Mouse (Mus musculus) frontal cortex, adult 2 months (tissue): ENCODE measurements at regions not wholly inside any gene's neighbourhood (a gene's known extent, or its start where the extent isn't known, plus 50 kb on each side); places are given as distances from the start of the nearest gene placed in this dataset.

ENCODE experiments used
- DNase-seq, 2 experiments: peaks; one replicate each; pipeline ENCODE4 v3.0.0; 2022; ENCODE audit warnings: low spot score in 1 of 2; ENCODE audit errors: extremely low spot score in 1 of 2

DNA sequence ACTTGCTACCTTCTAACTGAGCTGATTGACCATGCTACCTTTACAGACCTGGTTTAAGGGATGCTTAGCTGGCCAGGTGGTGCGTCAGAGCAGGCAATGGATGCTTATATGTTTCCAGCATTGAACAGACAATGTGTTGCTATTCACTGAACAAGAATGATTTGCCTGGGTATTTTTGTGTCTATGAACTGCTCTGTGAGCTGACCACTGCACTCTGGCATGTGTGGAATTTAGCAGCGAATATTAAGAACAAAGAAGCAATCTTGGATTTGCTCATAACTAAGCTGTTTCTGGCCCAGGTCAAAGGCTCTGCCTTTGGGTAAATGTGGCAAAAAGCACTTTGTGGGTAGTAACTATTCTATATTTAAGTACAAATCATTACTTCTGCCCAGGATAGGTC is 58.3 kb upstream of the Ccdc39 start:
- no peak for DNase-seq

DNA sequence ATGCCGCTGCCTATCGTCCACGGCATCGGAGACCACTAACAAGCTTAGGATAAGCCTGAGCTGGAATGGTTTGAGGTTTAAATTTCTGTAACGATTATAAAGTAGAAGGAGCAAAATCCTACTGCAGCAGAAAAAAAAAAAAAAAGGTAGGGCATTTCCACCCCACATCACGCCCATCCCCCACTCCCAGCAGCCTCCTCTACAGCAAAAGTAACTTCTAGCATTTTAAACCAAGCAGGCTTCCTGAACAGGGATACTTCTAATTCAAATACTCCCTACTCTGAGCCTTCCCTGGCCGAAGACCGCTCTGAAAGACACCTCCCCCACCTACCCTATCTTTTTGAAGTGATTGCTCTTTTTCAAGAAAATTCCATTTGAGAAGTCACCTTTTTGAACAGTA is 59.2 kb upstream of the Ccdc39 start:
- DNase-seq = no peak

DNA sequence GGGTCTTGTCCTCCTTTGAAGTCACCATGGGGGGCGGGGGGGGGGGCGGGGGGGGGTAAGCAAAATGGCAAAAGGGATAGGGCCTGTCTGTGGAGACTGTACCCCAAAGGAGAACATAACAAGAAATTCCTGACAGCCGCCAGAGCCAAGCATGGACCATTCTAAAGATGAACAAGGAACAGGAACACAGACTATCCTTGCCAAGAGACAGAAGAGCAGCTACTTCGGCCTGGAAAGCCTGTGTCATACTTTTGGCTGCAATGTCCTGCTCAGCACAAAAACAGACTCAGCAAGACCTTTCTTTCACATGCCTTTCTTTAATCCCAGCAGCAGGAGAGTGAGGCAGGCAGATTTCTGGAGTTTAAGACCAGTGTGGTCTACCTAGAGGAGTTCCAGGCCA is 59.7 kb upstream of the Ccdc39 start:
- no peak for DNase-seq

DNA sequence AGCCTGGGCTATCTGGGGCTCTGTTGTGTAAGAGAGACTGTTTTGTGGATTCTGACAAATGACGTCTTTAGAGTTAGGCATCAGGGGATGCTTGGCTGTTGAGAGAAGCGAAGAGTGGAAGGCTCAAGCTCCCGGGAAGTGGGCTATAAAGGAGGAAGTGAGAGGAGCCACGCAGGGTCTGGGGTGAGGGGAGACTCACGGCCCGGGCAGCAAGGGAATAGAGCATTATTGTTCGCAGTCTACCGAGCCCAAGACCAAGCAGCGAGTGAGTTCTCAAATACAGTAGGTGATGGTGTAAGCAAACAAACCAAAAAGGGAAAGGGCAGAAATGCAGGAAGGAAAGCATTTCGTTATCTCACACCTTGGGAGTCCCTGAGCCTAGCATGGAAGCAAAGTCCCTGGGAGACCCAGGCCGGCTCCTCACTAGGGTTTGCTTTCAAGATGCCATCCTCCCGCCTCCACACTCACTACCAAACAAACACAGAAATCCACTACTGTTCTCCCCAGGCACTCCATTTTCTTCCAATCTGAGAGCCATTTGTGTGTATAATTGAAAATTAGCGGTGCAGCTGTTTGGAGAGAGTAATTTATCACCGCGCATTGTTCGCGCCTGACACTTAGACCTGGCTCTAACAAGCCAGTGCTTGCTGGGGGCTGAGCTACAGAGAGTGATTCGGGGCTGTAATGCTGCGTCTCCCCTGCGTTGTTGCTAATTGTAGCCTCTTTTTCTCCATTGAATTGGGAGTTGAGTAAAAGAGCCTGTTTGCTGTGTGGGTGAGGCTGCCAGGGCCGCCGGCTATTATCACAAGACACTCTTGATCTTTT is 61.0 kb upstream of the Ccdc39 start:
- DNase-seq = peak in 1 of 2 experiments; percentile 11

DNA sequence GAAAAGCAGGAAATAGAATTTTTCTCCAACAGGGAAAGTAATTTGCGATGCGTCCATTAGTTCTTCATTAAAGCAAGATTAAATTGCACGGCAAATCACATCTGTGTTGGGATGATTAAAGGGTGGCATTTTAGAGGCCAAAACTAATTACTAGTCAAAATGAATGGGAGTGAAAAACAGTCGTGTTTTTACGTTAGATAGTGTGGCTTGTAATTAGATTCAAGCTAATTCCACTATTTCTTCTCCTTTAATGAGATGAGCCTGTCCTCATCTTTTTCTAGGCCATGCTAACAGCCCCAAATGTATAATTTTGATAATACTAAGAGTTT is 61.5 kb upstream of the Ccdc39 start:
- no peak for DNase-seq

DNA sequence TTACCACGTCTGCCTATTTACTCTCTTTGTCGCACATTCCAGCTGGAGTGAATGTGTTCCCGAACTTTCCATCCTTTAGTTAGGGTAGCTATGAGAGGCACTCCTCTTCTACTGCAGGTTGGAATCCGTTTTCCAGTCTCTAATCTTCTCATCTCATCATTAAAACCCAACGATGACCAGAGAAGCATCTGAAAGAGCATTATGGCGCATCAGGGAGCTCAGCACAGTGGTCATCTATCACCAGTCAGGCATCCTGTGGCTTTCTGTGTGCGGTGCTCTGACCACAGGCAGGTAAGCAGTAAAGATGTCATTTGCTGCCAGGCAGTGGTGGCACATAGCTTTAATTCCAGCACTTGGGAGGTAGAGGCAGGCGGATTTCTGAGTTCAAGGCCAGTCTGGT is 63.0 kb upstream of the Ccdc39 start:
- DNase-seq = no peak

DNA sequence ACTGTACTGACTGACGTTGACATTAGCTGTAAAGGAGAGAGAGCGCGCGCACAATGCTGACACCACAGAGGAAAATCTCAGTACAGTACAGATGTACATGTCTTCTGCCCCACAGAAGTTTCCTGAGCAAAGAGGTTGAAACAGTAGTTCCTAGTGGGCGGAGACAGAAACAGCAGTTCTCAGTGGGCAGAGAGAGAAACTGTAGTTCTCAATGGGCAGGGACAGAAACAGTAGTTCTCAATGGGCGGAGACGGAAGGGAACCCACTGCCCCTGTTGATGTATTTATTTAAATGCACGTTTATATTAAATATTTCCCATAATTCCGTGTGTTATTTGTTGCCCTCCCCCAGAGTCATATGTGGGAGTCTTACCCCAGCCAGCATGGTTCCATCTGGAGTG is 67.4 kb upstream of the Ccdc39 start:
- no peak for DNase-seq

DNA sequence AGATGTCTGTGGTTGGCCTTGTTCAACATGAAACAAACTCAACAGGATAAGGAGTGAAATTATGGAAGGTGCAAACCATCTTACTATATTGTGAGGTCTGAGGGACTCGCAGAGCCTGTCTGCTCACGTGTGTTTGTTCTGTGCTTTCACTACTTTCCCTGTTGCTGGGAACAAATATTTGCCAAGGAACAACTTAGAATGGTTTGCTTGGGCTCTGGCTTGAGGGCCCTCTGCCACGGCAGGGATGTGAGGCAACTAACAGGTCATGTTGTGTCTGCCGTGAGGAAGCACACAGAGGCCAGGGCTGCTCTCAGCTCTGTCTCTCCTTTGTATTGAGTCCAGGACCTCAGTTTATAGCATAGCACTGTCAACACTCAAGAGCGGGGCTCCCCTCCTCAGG is 69.4 kb upstream of the Ccdc39 start:
- no peak for DNase-seq

DNA sequence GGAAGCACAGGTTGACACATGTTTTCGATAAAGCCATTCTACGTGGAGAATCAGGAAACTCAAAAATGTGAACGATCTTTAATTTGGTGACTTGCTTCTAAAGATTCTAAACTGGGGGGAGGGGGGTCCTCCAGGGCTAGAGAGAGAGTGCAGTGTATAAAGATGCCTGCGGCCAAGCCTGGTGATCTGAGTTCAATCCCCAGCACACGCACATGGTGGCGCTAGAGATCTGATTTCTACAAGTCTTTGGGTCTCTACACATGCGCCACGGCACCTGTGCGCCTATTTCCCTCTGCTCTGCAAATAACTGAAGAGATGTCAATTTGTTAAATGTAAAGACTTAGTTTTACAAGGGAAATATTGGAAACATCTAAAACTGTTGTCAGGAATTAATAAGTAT is 70.3 kb upstream of the Ccdc39 start:
- no peak for DNase-seq

DNA sequence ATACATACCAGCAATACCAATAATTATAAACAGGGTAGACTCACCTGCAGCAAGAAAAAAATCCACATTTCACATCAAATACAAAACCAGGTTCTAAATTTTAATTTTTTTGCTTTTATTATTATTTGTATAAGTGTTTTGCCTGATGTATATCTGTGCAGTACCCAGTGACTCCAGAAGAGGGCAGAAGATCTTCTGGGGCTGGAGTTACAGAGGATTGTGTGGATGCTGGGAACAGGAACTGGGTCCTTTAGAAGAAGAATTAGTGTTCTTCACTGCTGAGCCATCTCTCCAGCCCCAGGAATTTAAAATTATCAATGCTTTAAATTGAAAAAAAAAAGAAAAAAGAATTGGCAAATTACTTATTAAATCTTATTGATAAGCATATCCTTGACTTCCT is 71.7 kb upstream of the Ccdc39 start:
- no peak for DNase-seq

DNA sequence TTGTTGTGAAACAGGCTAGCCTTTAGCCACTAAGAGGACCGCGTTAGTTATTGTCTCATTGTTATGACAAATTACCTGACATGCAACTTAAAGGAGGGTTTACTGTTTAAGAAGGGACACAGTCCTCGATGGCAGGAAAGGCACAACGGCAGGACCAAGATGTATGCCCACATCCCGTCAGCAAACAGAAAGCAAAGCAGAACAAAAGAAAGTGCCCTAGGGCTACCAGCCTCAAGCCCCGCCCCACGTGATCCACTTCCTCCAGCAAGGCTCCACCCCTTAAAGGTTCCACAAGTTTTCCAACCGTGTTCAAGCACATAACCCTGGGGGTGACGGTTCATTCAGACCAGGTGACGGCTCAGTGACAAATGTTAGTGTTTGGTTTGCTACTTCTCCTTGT is 72.2 kb upstream of the Ccdc39 start:
- DNase-seq = no peak

DNA sequence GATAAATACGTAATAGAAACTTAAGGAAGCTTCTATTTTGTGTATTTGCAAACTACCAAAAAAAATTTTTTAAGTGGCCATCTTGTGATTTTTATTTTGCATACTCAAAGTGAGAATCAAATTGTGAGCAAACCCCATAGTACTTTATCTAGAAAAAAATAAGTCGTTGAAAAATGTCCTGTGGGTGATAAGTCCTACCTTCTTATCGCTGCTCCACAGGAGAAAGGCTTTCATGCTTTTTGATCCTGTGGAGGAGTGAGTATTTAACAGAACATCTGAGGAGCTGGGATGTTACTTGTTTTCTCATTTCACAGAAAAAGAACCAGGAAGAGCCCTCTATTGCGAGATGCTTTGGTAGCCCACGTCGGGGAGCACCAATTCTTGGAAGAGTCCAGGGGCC is 72.7 kb upstream of the Ccdc39 start:
- no peak for DNase-seq

DNA sequence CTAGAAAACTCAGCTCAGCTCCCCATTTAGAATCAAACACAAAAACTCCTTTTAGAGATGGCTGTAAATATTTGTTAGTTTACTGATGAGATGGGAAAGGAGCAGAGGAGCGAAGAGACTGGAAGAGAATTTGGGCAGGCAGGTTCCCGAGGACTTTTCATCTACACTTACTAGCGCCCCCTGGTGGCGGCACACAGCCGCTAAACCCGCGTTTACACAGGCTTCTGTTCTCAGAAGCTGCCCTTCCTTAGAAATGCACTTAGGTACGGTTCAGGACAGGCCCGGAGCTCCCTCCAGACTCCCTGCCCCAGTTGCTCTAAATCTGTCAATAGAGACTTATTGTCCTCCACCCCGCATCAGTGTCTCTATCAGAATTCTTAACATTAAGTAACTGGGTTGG is 74.7 kb upstream of the Ccdc39 start:
- DNase-seq = peak; percentile 46 to 93

DNA sequence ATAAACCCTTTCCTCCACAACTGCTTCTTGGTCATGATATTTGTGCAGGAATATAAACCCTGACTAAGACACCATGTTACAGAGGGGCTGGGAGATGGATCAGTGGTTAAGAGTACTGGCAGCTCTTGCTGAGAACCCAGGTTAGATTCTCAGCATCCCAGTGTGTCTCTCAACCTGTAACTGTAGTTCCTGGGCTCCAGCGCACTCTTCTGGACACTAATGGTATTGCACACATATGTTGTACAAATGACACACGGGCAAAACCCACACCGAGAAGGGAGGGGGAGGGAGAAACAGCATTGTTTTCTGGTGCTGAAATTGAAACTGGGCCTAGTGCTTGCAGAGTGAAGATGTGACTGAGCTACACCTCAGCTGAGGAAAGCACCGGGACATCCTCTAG is 81.0 kb upstream of the Ccdc39 start:
- DNase-seq = no peak

DNA sequence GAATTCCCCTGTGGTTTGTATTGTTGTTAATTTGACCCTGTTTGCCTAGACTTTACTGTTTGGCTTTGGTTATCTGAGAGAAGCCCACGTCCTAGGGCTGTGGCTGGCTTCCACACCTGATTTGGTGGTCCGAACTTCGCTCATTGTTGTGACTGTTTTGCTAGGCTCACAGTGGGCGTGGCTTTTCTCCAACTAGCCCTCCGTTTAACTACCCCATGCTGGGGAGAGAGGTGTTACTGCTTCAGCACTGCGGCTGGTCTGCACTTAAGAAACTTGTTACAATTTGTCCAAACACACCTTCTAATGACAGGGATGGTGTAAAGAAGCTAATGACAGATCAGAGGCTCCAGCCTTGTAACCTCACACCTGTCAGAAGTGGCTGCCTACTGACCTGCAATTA is 64.7 kb upstream of the Fxr1 start:
- no peak for DNase-seq

DNA sequence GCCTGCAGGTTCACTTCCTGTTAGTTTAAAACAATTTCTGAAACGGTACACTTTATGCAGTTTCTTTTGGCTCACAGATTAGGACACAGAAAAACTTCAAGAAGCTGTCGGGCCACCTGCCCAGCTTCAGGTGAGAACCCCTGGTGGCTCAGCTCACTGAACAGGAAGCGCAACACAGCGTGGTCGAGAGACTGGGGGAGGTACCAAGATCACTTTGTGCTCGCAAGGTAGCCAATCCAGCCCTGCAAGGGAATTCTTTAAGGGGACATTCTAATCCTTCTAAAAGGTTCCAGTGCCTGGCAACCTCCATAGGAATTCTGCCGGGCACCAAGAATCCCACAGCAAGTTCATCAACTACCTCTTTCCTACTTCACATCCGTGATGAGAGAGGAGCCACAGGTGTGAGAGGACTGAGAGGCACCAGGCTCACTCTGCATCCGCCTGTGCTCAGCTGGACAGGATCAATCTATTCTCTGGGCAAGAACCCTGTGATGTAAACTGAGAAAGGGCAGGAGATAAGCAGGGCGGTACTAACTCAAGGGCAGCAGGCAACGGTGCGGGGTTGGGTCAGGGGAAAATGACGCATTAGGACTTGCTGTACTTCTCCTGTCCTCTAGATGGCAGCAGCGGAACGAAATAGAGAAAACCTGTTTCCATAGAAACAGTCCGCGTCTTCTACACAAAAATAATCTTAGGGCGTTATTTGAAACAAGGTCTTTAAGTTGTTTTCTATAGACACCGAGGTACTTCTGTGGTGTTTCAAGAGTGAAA is 63.7 kb upstream of the Fxr1 start:
- peak; percentile 29 to 87 for DNase-seq

DNA sequence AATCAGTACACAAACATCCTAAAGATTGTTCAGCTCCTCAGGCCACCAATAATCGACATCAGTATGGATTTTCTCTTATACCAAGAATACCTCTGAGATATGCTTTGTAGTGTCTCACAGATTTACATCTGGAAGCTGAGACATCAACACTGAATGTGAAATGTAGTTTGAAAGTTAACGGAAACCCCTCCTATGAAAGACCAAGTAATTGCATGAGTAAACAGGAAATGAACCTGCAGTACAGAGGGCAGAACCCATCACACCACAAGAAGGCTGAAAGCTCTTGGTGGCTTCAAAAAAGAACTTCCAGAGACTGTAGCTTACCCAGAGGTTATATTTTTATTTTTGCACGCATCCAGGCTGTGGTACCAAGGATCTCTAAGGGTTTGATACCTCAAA is 63.1 kb upstream of the Fxr1 start:
- no peak for DNase-seq

DNA sequence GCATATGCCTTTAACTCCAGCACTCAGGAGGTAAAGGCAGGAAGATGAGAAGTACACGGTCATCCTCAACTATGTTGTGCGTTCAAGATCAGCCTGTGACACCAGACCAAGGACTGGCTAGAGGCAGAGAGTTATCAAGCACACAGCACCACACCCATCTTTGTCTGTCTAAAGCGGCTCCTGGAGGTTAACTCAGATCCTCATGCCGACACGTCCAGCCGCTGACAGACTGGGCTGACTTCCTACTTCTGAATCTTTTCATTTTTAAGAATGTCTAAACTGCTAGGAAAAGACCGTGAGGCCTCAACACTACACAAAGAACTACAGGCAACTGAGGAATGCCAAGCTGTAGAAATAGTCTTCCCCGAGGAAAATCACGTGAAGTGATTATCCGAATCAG is 62.1 kb upstream of the Fxr1 start:
- DNase-seq = no peak

DNA sequence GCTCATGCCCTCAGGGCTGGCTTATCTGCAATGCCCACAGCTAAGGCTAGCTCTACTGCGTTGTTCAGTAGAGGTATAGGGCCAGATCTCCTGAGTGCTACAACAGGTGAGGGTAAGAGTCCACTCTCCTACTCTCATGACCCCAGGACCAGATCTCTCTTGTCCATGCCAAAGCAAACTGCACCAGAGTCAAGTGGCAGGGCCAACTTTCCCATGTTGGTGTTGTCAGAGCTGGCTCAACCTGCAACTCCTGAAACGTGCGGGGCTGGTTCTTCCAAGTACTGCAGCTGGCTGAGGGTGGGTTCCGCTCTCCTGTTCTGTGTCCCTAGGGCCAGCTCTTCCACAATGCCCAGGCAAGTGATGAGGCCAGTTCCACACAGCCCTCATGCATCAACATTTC is 61.5 kb upstream of the Fxr1 start:
- no peak for DNase-seq

DNA sequence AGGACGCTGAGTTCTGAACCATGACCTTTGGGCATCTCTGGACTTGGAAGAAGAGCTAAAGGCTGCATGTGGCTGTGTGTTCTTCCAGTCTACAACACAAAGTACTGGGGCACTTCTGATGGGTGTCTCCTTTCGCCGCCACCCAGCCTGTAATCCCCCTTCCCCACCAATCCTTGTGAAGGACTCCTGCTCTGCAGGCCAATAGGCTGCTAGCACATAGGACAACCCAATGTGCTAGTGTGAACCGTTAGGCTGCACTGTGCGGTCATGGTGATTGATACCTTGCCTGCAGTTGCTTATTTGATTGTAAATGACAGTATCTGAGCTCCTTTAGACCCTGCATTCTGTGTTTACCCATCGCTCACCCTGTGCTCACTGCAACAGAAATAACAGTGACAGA is 59.5 kb upstream of the Fxr1 start:
- DNase-seq = no peak

DNA sequence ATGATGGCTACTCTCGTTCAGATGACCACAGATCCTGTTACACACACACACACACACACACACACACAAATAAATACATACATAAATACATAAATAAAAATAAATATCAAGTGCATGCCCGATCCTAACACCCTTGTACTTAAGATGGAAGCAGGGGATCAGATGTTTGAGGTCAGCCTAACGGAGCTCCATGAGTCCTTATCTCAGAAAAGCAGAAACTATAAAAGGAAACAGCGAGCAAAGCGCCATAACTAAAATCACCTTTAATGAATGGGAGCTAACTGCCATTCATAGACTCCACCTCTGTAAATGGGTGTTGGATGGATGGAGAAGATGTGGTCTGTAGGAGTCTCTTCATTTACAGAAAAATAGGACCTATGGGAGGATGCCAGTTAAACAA is 56.8 kb upstream of the Fxr1 start:
- no peak for DNase-seq

DNA sequence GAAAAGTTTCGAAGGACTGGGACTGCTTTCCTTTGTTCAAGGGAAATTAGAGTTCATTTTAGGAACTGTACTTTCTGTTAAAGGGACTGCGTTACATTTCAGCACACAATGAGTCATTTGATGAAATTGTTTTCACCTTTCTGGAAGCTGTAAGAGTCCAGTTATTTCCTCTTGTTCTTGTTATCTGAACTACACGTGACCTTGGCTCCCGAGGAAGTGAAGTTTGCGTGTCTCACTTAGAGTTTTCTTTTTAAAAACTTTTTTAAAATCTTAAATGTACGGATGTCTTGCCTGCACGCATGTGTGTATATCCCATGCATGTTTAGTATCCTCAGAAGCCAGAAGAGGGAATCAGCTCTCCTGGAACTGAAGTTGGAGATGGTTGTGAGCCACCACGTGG is 52.6 kb upstream of the Fxr1 start:
- no peak for DNase-seq
